Comparison of ENCODE assay signal across 8 mouse cellular contexts in the genomic region with DNA sequence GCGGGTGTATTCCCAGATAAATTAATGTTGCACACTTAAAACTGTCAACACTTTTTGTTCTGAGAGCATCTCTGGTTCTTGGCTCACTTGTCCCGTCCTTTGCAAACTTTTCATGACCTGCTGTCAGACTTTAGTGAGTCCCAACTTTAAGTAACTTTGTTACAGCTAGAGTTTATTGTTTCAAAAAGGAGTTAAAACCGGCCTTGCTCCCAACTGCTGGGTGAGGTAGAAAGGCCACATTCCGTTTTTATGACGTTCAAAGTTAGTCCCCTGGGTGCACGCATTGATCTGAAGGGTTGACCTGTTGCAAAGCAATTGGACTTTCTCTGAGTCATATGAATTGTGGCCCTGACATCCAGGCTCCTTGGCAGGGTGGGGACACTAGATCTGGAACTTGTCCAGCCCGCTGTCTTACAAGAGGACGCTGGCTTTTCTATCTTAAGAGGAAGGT. TPM values are rescaled to one million over a fixed set of nuclear protein-coding genes. Genes with fewer than 3 reads are reported as not detected.
DNase-seq lines count a peak whose midpoint lies in the region; ATAC-seq and TF ChIP-seq lines count a peak whose summit lies in the region.

No protein-coding gene starts in this region.

- ATAC-seq in liver, embryonic 15.5 days (ENCODE audit: insufficient read depth): no peak

- 7% methylated on average over 8 of the region's 8 CpGs for WGBS in liver, embryonic 15.5 days (ENCODE audit: insufficient replicate concordance)

- DNase-seq in gastrocnemius, postnatal 14 days: peak; percentile 41
- peak; percentile 30 for DNase-seq in induced T-regulatory cell, adult 2 months (ENCODE audit: low read depth)
- DNase-seq in neural tube, embryonic 10.5 days (ENCODE audit: extremely low spot score, low spot score): peak; percentile 50
- no peak for DNase-seq in layer of hippocampus, postnatal 25 days (ENCODE audit: extremely low spot score in 1 of 2, low spot score in 1 of 2)
- DNase-seq in right cerebral cortex, postnatal 4 days: no peak

- H3K36me3 ChIP-seq in ES-Bruce4 (ENCODE audit: control insufficient read depth, insufficient read depth, low read length, poor library complexity, severe bottlenecking): no peaks in the 10 kb centered on the region
- H3K36me3 ChIP-seq in liver, embryonic 15.5 days (replicated peaks): no peaks in the 10 kb centered on the region

- peak overlapping the region; percentile 82 for H3K4me2 ChIP-seq in liver, embryonic 15.5 days

- H3K4me3 ChIP-seq in ES-Bruce4 (ENCODE audit: low read depth, low read length): peak overlapping the region; percentile 75
- H3K4me3 ChIP-seq in bone marrow macrophage, adult 2 months (ENCODE audit: insufficient read depth, low read length): peak overlapping the region; percentile 100
- peak overlapping the region; percentile 64 for H3K4me3 ChIP-seq in liver, embryonic 15.5 days (replicated peaks)

- H3K9me3 ChIP-seq in ES-Bruce4 (replicated peaks; ENCODE audit: control insufficient read depth, insufficient read depth, low read length, poor library complexity, severe bottlenecking): no peaks in the 10 kb centered on the region
- H3K9me3 ChIP-seq in liver, embryonic 15.5 days (replicated peaks): no peaks in the 10 kb centered on the region

- no peak for TF ChIP-seq CTCF in ES-Bruce4 (IDR thresholded peaks at IDR 0.05; ENCODE audit: low read depth, low read length)
- TF ChIP-seq CTCF in bone marrow macrophage, adult 2 months (IDR thresholded peaks at IDR 0.05; ENCODE audit: low read depth, low read length): no peak

- TF ChIP-seq POLR2A in ES-Bruce4 (IDR thresholded peaks at IDR 0.05; ENCODE audit: insufficient read depth, low read length): no peak
- no peak for TF ChIP-seq POLR2A in bone marrow macrophage, adult 2 months (IDR thresholded peaks at IDR 0.05; ENCODE audit: borderline replicate concordance, low read depth, low read length)

- no peak for TF ChIP-seq EP300 in ES-Bruce4 (IDR thresholded peaks at IDR 0.05; ENCODE audit: insufficient read depth, low read depth, low read length)

- peak overlapping the region; percentile 46 for H3K9ac ChIP-seq in ES-Bruce4 (ENCODE audit: low read depth, poor library complexity, severe bottlenecking)
- peak overlapping the region; percentile 58 for H3K9ac ChIP-seq in liver, embryonic 15.5 days

- no peaks in the 10 kb centered on the region for H3K27me3 ChIP-seq in ES-Bruce4 (ENCODE audit: control insufficient read depth, insufficient read depth, low read length, poor library complexity, severe bottlenecking)
- peaks cover 6% of the 10 kb centered on the region; the same call in 1 of the 2 replicates for H3K27me3 ChIP-seq in liver, embryonic 15.5 days

- intact Hi-C loops in gastrocnemius, postnatal 14 days (cut with DNase I; ENCODE audit: low total_unique reads): no loop called here

- no peak overlapping the region for H3K27ac ChIP-seq in ES-Bruce4 (ENCODE audit: insufficient read depth, low read length)
- H3K27ac ChIP-seq in bone marrow macrophage, adult 2 months (ENCODE audit: insufficient read depth, low read depth, low read length): peak overlapping the region; percentile 83
- no peak overlapping the region for H3K27ac ChIP-seq in liver, embryonic 15.5 days (replicated peaks)

- H3K4me1 ChIP-seq in ES-Bruce4 (ENCODE audit: control insufficient read depth, insufficient read depth, low read length): no peaks in the 10 kb centered on the region
- peaks cover 15% of the 10 kb centered on the region for H3K4me1 ChIP-seq in bone marrow macrophage, adult 2 months (ENCODE audit: control insufficient read depth, insufficient read depth, low read length)
- peaks cover 15% of the 10 kb centered on the region for H3K4me1 ChIP-seq in liver, embryonic 15.5 days (replicated peaks)

RNA-seq across cellular contexts. Expression of a gene that starts 0.6 kb away (rescaled TPM):
- polyA plus RNA-seq in ES-Bruce4 (2011; ENCODE audit: insufficient read depth, insufficient read length, low read depth, missing spikeins): 16.2 TPM in 2 replicates
- polyA plus RNA-seq in bone marrow macrophage, adult 2 months (2012; ENCODE audit: insufficient read depth, insufficient read length, missing spikeins): 46.2 and 48.2 TPM in 2 replicates
- 1 to 10 TPM; 6.3 to 8.0 TPM for total RNA-seq in gastrocnemius, postnatal 14 days (2021)
- polyA plus RNA-seq in liver, embryonic 15.5 days (2015; fragmentation: Nextera tagmentation; extraction: Ambion mirVana): 3.8 and 4.8 TPM in 2 replicates
- 1 to 10 TPM; 2.6 to 3.4 TPM for total RNA-seq in layer of hippocampus, postnatal 25 days (2021)

RNA-seq across cellular contexts. Expression of a gene that starts 43.3 kb away (rescaled TPM):
- not detected in 2 replicates for polyA plus RNA-seq in ES-Bruce4 (2011; ENCODE audit: insufficient read depth, insufficient read length, low read depth, missing spikeins)
- not detected in 2 replicates for polyA plus RNA-seq in bone marrow macrophage, adult 2 months (2012; ENCODE audit: insufficient read depth, insufficient read length, missing spikeins)
- total RNA-seq in gastrocnemius, postnatal 14 days (2021): not detected
- not detected in 2 replicates for polyA plus RNA-seq in liver, embryonic 15.5 days (2015; fragmentation: Nextera tagmentation; extraction: Ambion mirVana)
- total RNA-seq in layer of hippocampus, postnatal 25 days (2021): not detected

Comparison
In these comparisons a context has a peak if more than half of its experiments do, and no peak if none do; other contexts are left out.
1. DNase-seq: peak in gastrocnemius, postnatal 14 days (single experiment), induced T-regulatory cell, adult 2 months (single experiment) and neural tube, embryonic 10.5 days (single experiment); none in layer of hippocampus, postnatal 25 days (0 of 2) and right cerebral cortex, postnatal 4 days (single experiment).
2. Peak in every context shown above with its lines, with median percentiles within 50 percentile points of each other: H3K4me3 ChIP-seq.